Mouse (Mus musculus) erythroblast, embryonic 14.5 days (primary cell): ENCODE data around the gene Pdhb.

Experiments used
- GATA1 ChIP-seq: IDR thresholded peaks from 2 replicates; pipeline ENCODE4 v1.6.1; 2012; ENCODE audit warnings: low read length, inconsistent platforms, mixed read lengths
- TAL1 ChIP-seq: IDR thresholded peaks from 3 replicates; pipeline ENCODE4 v1.6.1; 2012; ENCODE audit warnings: low read length, inconsistent platforms, mixed read lengths

GRCm38 (mm10) chr14:8183330-8183729, 10.5 kb upstream of the Pdhb start:
- no peak for TF ChIP-seq GATA1
- TF ChIP-seq TAL1 = no peak
